In genomic region chr7:63929080-63929479, GRCm38 (mm10) we compare ENCODE assay signal across 10 mouse cellular contexts. TPM values are rescaled to one million over a fixed set of nuclear protein-coding genes. Genes with fewer than 3 reads are reported as not detected.
DNase-seq lines count a peak whose midpoint lies in the region; ATAC-seq and TF ChIP-seq lines count a peak whose summit lies in the region.
"Had no signal": no experiment of that assay in that cellular context is flagged by ENCODE, and none has a peak within 500 bp of the region (broad histone marks: within the 10 kb centered on the region; RNA-seq: fewer than 3 reads in every experiment).

No protein-coding gene starts in this region.

- no peaks in the 10 kb centered on the region for H3K27me3 ChIP-seq in heart, embryonic 12.5 days (replicated peaks)
- no peaks in the 10 kb centered on the region for H3K27me3 ChIP-seq in liver, embryonic 12.5 days (replicated peaks)
- H3K27me3 ChIP-seq in midbrain, embryonic 10.5 days (ENCODE audit: low read depth, poor library complexity, severe bottlenecking) = no peaks in the 10 kb centered on the region
- no peaks in the 10 kb centered on the region for H3K27me3 ChIP-seq in stomach, postnatal 0 days (ENCODE audit: control insufficient read depth, insufficient read depth, low read length)
- H3K27me3 ChIP-seq: heart, embryonic 13.5 days had no signal

- no peaks in the 10 kb centered on the region for H3K36me3 ChIP-seq in heart, embryonic 12.5 days
- H3K36me3 ChIP-seq in liver, embryonic 12.5 days = no peaks in the 10 kb centered on the region
- peaks cover 9% of the 10 kb centered on the region for H3K36me3 ChIP-seq in midbrain, embryonic 10.5 days
- no peaks in the 10 kb centered on the region for H3K36me3 ChIP-seq in stomach, postnatal 0 days (ENCODE audit: control insufficient read depth, insufficient read depth, low read length)
- H3K36me3 ChIP-seq: heart, embryonic 13.5 days had no signal

- H3K4me2 ChIP-seq in heart, embryonic 12.5 days = no peak overlapping the region
- peak overlapping the region; percentile 39 for H3K4me2 ChIP-seq in liver, embryonic 12.5 days
- no peak overlapping the region for H3K4me2 ChIP-seq in stomach, postnatal 0 days (replicated peaks; ENCODE audit: low read depth)
- H3K4me2 ChIP-seq: heart, embryonic 13.5 days had no signal

- intact Hi-C loops in gastrocnemius, postnatal 14 days (cut with DNase I; ENCODE audit: low total_unique reads) = no loop called here

- DNase-seq in heart, adult 18-20 months = peak; percentile 81 to 83
- DNase-seq in adrenal gland, postnatal 14 days = peak; percentile 78
- peak; percentile 67 for DNase-seq in gastrocnemius, postnatal 14 days
- DNase-seq in midbrain, embryonic 10.5 days (ENCODE audit: low spot score) = no peak
- DNase-seq in right cerebral cortex, adult 18-20 months = no peak
- DNase-seq in stomach, postnatal 0 days (ENCODE audit: low spot score) = no peak

- H3K9me3 ChIP-seq in heart, embryonic 12.5 days (replicated peaks) = no peaks in the 10 kb centered on the region
- no peaks in the 10 kb centered on the region for H3K9me3 ChIP-seq in liver, embryonic 12.5 days (replicated peaks)
- H3K9me3 ChIP-seq in midbrain, embryonic 10.5 days (replicated peaks) = no peaks in the 10 kb centered on the region
- no peaks in the 10 kb centered on the region for H3K9me3 ChIP-seq in stomach, postnatal 0 days (ENCODE audit: control insufficient read depth, low read length)
- H3K9me3 ChIP-seq: heart, embryonic 13.5 days had no signal

- no peak overlapping the region for H3K27ac ChIP-seq in heart, embryonic 12.5 days (ENCODE audit: poor library complexity, severe bottlenecking)
- H3K27ac ChIP-seq in liver, embryonic 12.5 days = peak overlapping the region; percentile 62
- no peak overlapping the region for H3K27ac ChIP-seq in midbrain, embryonic 10.5 days (replicated peaks)
- no peak overlapping the region for H3K27ac ChIP-seq in stomach, postnatal 0 days (replicated peaks)
- H3K27ac ChIP-seq: heart, embryonic 13.5 days had no signal

- no peak for ATAC-seq in heart, embryonic 12.5 days (ENCODE audit: insufficient number of reproducible peaks, low FRiP score)
- ATAC-seq in liver, embryonic 12.5 days = peak; percentile 72
- no peak for ATAC-seq in stomach, postnatal 0 days (ENCODE audit: low FRiP score, low TSS enrichment)

- peaks cover 34% of the 10 kb centered on the region for H3K4me1 ChIP-seq in heart, embryonic 12.5 days (replicated peaks)
- H3K4me1 ChIP-seq in liver, embryonic 12.5 days = peaks cover 97% of the 10 kb centered on the region
- peaks cover 37% of the 10 kb centered on the region for H3K4me1 ChIP-seq in midbrain, embryonic 10.5 days
- peaks cover 22% of the 10 kb centered on the region for H3K4me1 ChIP-seq in stomach, postnatal 0 days (replicated peaks; ENCODE audit: control insufficient read depth, insufficient read depth)

- TF ChIP-seq EP300 in stomach, postnatal 0 days (optimal IDR thresholded peaks at IDR 0.05) = no peak

- TF ChIP-seq CTCF in stomach, postnatal 0 days (IDR thresholded peaks at IDR 0.05; ENCODE audit: low read depth) = no peak

- no peak overlapping the region for H3K9ac ChIP-seq in heart, embryonic 12.5 days
- peak overlapping the region; percentile 29; the same call in 1 of the 2 replicates for H3K9ac ChIP-seq in liver, embryonic 12.5 days
- no peak overlapping the region for H3K9ac ChIP-seq in stomach, postnatal 0 days (ENCODE audit: low read length)
- H3K9ac ChIP-seq: heart, embryonic 13.5 days had no signal

- 79% methylated on average over 4 of the region's 4 CpGs for WGBS in heart, embryonic 12.5 days
- 40% methylated on average over 4 of the region's 4 CpGs for WGBS in liver, embryonic 12.5 days (ENCODE audit: insufficient replicate concordance)
- 83% methylated on average over 4 of the region's 4 CpGs for WGBS in midbrain, embryonic 10.5 days
- 83% methylated on average over 4 of the region's 4 CpGs for WGBS in stomach, postnatal 0 days

- H3K4me3 ChIP-seq in heart, embryonic 12.5 days = no peak overlapping the region
- H3K4me3 ChIP-seq in liver, embryonic 12.5 days = no peak overlapping the region
- no peak overlapping the region for H3K4me3 ChIP-seq in midbrain, embryonic 10.5 days
- H3K4me3 ChIP-seq in stomach, postnatal 0 days (ENCODE audit: low read depth, low read length) = no peak overlapping the region
- H3K4me3 ChIP-seq: heart, embryonic 13.5 days had no signal

RNA-seq across cellular contexts. Expression of gene Klf13, which starts 9.6 kb away (rescaled TPM):
- 10 to 100 TPM; 42.9 to 59.3 TPM for total RNA-seq in heart, adult 18-20 months (2021)
- polyA plus RNA-seq in heart, embryonic 12.5 days (2016; fragmentation: Nextera tagmentation; extraction: Ambion mirVana) = 16.7 and 17.4 TPM in 2 replicates
- 85.8 and 102 TPM in 2 replicates for total RNA-seq in adrenal gland, postnatal 14 days (2021)
- 10 to 100 TPM; 42.5 to 65.2 TPM for total RNA-seq in gastrocnemius, postnatal 14 days (2021)
- 17.7 and 20.8 TPM in 2 replicates for polyA plus RNA-seq in liver, embryonic 12.5 days (2016; fragmentation: Nextera tagmentation; extraction: Ambion mirVana)
- polyA plus RNA-seq in midbrain, embryonic 10.5 days (2016; fragmentation: Nextera tagmentation; extraction: Ambion mirVana) = 29.6 and 34.1 TPM in 2 replicates
- polyA plus RNA-seq in stomach, postnatal 0 days (2015; fragmentation: Nextera tagmentation; extraction: Ambion mirVana) = 25.0 and 26.9 TPM in 2 replicates

RNA-seq across cellular contexts. Expression of gene E030018B13Rik, which starts 12.4 kb away (rescaled TPM):
- not detected for total RNA-seq in heart, adult 18-20 months (2021)
- not detected in 2 replicates for polyA plus RNA-seq in heart, embryonic 12.5 days (2016; fragmentation: Nextera tagmentation; extraction: Ambion mirVana)
- total RNA-seq in adrenal gland, postnatal 14 days (2021) = not detected in 2 replicates
- total RNA-seq in gastrocnemius, postnatal 14 days (2021) = not detected
- not detected in 2 replicates for polyA plus RNA-seq in liver, embryonic 12.5 days (2016; fragmentation: Nextera tagmentation; extraction: Ambion mirVana)
- polyA plus RNA-seq in midbrain, embryonic 10.5 days (2016; fragmentation: Nextera tagmentation; extraction: Ambion mirVana) = not detected in 2 replicates
- polyA plus RNA-seq in stomach, postnatal 0 days (2015; fragmentation: Nextera tagmentation; extraction: Ambion mirVana) = not detected in 2 replicates
- total RNA-seq: layer of hippocampus, adult 8-10 months had no signal
- polyA plus RNA-seq: heart, embryonic 13.5 days had no signal

Comparison
In these comparisons a context has a peak if more than half of its experiments do, and no peak if none do; other contexts are left out.
1. DNase-seq: peak in heart, adult 18-20 months (2 of 2), adrenal gland, postnatal 14 days (single experiment) and gastrocnemius, postnatal 14 days (single experiment); none in midbrain, embryonic 10.5 days (single experiment), right cerebral cortex, adult 18-20 months (single experiment) and stomach, postnatal 0 days (single experiment).